Mouse (Mus musculus) embryonic fibroblast, embryonic 13.5 days (primary cell): ENCODE measurements around the gene Tdrd6. TPM values are rescaled to one million over a fixed set of nuclear protein-coding genes. Genes with fewer than 3 reads are reported as not detected.

Experiments used
- H3K27ac ChIP-seq: 2 replicates; pipeline ENCODE4 v1.5.1; 2012; ENCODE audit warnings: low read length, control low read depth, inconsistent platforms; ENCODE audit not compliant: insufficient read depth
- H3K4me1 ChIP-seq: 2 replicates; pipeline ENCODE4 v1.6.1; 2011; ENCODE audit warnings: low read length; ENCODE audit not compliant: control insufficient read depth, insufficient read depth
- H3K4me3 ChIP-seq: 2 replicates; pipeline ENCODE4 v1.5.1; 2011; ENCODE audit warnings: mild to moderate bottlenecking, control low read depth, low read length; ENCODE audit not compliant: insufficient read depth
- CTCF ChIP-seq: IDR thresholded peaks from 2 replicates; pipeline ENCODE4 v1.5.1; 2011; ENCODE audit warnings: mild to moderate bottlenecking, control low read depth, low read length, moderate library complexity, borderline replicate concordance; ENCODE audit not compliant: insufficient read depth
- POLR2A ChIP-seq: IDR thresholded peaks from 2 replicates; pipeline ENCODE4 v1.6.1; 2011; ENCODE audit warnings: low read depth, mild to moderate bottlenecking, control low read depth, low read length, moderate library complexity
- polyA plus RNA-seq: library from polyadenylated mRNA; stranded (reverse); fragments of >200 nt; gene quantifications from 2 replicates; pipeline ENCODE4 v1.2.4, GENCODE M21; 2011; ENCODE audit warnings: low read depth; ENCODE audit not compliant: missing spikeins, insufficient read length

Gene Tdrd6
- not detected in 2 replicates for polyA plus RNA-seq

DNA sequence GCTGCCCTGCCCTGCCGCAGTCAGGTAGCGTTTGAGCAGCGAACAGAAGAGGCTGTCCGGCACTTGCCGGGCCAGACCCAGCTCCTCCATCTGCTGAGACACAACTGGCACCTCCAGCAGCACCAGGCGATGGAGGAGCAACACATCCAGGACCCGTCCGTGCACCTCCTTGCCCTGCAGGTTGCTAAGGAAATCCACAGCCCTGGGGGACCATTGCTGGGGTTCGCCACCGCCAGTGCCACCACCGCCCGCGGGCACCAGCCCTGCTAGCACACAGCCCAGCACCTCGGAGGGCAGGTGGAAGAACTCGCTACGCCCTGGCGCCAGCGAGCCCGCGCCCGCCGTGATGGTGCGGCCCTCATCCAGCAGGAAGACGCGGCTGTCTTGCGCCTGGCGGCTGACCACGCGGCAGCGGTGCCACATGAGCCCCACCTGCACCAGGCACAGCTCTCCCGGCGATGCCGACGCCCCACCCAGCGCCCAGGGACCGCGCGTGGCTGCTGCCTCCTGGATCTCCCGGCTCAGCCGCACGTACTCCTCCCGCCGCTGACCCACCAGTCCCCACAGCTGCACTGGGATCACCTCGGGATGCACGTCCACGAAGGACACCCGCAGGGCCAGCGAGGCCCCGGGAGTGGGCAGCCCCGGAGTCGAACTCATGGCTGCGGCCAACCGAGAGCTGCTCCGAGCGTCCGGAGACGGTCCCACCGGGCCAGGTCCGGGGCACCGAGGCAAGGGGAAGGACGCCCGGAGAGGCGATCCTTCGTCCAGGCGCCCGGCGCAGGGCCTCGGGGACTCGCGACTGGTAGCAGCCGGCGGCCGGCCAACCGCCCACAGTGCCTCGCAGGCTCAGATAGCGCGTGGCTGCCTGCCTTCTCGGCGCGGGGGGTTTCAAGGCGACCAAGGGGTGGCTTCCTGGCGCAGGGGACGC lies at the start of gene Tdrd6:
Gene Tdrd6, minus strand, starts transcription at position 804 of the 931 bp plus-strand sequence.
- H3K4me3 ChIP-seq = no peak within 1 kb of the TSS
- TF ChIP-seq CTCF = no peak
- no peak for TF ChIP-seq POLR2A
- H3K27ac ChIP-seq = no peak within 1 kb of the TSS
- no peaks in the 10 kb centered on the region for H3K4me1 ChIP-seq

DNA sequence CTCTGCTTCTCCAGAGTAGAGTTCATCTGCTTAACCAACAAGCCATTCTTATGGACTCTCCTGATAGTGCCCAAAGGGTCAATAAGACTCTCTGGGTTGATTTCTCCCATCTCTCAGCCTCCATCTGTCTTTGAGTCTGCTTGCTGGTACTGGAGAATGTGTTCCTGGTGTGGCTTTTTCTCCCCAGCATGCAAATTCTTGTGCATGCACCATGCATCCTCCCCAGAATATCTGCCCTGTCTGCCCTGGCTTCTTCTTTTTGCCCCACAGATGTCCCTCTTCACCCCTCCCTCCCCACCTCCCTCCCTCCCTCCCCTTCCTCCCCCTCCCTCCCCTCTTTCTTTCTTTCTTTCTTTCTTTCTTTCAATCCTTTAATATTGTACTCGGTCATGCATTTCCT lies 47.2 kb upstream of the Tdrd6 start:
- no peak overlapping the region for H3K4me3 ChIP-seq
- no peak for TF ChIP-seq CTCF
- TF ChIP-seq POLR2A = no peak
- no peak overlapping the region for H3K27ac ChIP-seq
- H3K4me1 ChIP-seq = no peaks in the 10 kb centered on the region

DNA sequence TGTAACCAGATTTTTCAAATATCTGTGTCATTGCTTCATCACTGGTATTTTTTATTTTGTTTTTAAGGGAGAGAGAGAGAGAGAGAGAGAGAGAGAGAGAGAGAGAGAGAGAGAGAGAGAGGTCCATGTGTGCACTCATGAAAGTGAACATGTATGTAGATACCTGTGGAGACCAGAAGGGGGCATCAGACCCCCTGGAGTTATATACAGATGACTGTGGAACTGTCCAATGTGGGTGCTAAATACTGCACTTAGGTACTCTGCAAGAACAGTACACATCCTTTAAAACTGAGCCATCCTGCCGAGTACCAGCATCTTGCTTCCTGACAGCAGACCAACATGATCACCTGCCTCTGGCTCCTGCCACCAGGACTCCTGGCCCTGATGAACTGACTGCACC lies 46.1 kb upstream of the Tdrd6 start:
- Histone ChIP-seq H3K4me3 (no peak overlapping the region), H3K4me1 (no peaks in the 10 kb centered on the region)
- TF ChIP-seq CTCF (no peak), POLR2A (no peak)

DNA sequence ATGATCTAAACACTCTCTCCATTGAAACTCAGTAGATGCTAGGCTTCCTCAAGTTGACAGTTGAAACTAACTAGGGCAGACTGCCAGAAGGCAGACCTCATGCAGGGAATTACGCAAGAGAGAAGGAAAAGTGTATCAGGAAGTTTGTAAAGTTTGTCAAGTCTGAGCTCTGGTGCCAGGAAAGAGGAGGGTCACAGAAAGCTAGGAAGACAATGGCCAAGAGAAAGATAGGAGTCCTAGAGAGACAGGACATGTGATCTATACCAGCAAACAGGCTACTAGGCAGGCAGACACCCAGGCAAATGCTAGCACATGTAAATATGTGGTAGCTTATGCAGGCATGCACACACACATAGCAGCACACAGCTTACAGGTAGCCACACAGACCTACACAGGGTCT lies 45.1 kb upstream of the Tdrd6 start:
- H3K27ac ChIP-seq = no peak overlapping the region
- H3K4me3 ChIP-seq = no peak overlapping the region
- no peak for TF ChIP-seq POLR2A
- no peak for TF ChIP-seq CTCF
- H3K4me1 ChIP-seq = no peaks in the 10 kb centered on the region

More for the DNA sequence above, 46.1 kb upstream of the Tdrd6 start:
- H3K27ac ChIP-seq = no peak overlapping the region

DNA sequence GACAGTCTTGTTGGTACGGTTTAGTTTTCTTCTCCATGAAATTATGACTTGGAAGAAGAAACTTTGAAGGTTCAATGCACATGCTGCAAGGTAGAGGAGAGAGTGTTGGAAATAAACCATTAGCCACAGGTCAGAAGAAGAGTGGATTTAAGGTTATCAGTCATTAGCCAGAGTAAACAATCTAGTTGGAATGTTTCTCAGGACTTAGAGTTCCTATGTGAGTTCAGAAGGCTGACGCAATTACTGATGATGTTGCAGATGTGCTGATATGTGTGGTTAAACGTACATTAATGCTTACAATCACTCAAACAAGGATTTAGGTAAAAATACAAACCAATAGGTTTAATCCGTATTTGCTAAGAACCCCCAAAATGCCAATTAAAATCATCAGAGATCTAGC lies 41.8 kb upstream of the Tdrd6 start:
- TF ChIP-seq CTCF (no peak), POLR2A (no peak)
- no peaks in the 10 kb centered on the region for H3K4me1 ChIP-seq
- H3K4me3 ChIP-seq = no peak overlapping the region
- H3K27ac ChIP-seq = no peak overlapping the region

DNA sequence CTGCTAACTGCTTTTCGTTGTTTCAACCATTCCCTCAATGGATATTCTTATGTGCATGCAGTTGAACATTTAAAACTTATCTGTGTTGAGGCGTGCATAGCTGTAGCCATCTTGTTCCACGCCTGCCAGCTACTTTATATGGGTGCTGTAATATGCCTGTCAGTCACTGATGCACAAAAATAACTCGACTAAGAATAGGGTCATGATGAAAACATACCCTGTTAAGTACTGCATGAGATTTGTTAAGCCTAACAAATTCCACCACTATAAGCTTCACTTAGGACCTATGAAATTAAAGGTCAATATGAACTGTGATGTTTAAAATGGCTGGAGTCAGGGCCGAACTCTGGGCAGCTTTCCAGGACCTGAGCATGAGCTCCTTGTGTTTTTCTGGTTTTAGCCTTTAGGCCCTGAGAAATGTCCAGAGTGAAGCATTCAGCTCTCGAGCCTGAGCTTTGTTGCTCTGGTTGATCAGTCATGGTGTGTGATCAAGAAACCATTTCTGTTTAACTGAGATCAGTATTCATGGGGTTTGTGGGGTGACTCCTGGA lies 39.1 kb upstream of the Tdrd6 start:
- Histone ChIP-seq H3K27ac (no peak overlapping the region), H3K4me3 (no peak overlapping the region), H3K4me1 (no peaks in the 10 kb centered on the region)
- TF ChIP-seq POLR2A = no peak
- no peak for TF ChIP-seq CTCF

DNA sequence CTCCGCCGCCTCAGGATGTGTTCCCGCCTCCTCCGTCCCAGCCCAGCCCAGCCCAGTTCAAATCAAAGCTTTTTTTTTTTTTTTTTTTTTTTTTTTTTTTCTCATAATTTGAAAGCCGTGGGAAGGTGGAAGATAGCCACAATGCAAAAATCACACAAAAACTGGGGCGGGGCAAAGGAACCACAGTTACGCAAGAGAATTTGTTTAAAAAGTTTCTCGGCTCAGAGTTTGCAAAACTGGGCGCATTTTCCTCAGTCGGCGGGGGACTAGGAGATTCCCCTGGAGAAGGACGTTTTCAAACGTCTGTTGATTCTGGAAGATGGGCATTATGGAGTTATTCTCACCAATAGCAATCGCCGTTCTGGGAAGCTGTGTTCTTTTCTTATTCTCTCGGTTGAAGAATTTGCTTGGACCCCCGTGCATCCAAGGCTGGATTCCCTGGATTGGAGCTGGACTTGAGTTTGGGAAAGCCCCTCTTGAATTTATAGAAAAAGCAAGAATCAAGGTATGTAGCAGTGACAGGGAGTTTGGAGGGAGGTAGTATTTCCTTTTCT lies 37.3 kb upstream of the Tdrd6 start, which contains the start of gene Cyp39a1:
Gene Cyp39a1, plus strand, starts transcription at position 136 of the 554 bp plus-strand sequence.
- peak within 1 kb of the TSS; percentile 80 for H3K4me3 ChIP-seq
- no peaks in the 10 kb centered on the region for H3K4me1 ChIP-seq
- TF ChIP-seq POLR2A = no peak
- TF ChIP-seq CTCF = no peak
- no peak within 1 kb of the TSS for H3K27ac ChIP-seq

DNA sequence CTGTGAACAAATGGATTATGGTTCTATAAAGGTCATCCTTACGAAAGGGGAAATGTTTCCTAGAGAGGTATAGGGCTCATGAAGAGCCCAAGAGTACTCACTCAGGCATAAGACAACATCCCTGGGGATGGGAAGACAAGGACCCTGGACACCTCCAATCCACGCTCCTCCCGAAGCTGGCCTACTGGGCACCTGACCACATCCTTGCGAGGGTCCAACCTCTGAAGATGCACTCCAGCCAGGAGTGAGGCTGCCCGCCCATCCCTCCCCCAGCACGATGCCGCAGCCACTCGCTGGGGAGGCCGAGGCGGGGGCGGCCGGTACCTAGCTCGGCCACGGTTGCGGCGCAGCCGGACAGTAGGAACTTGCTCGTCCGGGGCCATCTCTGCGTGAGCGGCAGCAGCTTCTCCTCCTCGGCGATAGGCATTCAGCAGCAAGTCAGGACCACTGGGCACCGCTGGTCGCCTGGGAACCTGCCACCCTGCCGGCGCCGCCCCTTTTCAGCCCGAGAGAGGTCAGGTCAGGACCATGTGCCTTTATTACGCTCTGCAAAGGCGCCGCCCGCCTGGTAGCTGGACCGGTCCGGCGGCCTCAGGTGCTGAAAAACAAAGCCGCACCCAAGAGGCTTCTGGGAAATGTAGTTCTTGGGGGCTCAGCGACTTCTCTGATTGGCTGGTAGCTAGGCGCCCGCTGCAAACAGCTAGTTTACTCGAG lies 36.6 kb upstream of the Tdrd6 start, which contains the start of gene Slc25a27:
Gene Slc25a27, minus strand, starts transcription at position 639 of the 714 bp plus-strand sequence.
- Histone ChIP-seq H3K27ac (no peak within 1 kb of the TSS), H3K4me1 (no peaks in the 10 kb centered on the region), H3K4me3 (peak within 1 kb of the TSS; percentile 80)
- TF ChIP-seq POLR2A (no peak), CTCF (no peak)

DNA sequence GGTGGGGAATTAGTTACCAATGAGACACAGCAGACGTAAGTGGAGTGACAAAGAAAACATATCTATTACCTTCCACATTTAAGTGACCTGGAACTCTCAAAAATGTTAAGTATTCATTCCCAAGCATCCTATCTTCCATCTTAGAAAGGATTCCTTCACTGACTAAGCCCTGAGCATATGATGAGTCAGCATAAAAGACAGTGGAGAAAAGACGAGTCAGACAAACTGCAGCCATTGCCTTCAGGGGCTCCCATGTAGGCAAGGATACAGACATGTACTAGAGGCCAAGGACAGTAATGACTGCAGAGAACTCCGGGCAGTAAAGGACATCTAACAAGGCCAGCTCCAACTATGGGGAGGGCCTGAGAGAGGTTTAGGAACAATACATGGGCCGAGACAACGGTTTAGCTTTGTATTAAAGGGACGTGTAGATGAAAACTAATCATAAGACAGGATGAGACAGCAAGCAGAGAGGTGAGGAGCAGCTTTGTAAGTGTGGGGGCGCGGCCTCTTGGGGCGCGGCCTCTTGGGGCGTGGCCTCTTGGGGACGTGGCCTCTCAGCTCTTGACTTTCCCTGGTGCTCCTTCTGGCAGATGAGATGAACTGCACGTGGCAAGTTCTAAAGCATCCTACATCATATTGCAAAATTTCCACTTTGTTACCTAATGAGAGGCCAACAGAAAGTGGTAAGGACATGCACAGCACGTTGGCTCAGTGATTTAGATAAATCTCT lies 21.4 kb upstream of the Tdrd6 start:
- H3K27ac ChIP-seq = no peak overlapping the region
- TF ChIP-seq POLR2A = no peak
- TF ChIP-seq CTCF = no peak
- no peaks in the 10 kb centered on the region for H3K4me1 ChIP-seq
- H3K4me3 ChIP-seq = no peak overlapping the region
